Mouse (Mus musculus) heart, embryonic 14.5 days (tissue): ENCODE measurements at regions not wholly inside any gene's neighbourhood (a gene's known extent, or its start where the extent isn't known, plus 50 kb on each side); places are given as distances from the start of the nearest gene placed in this dataset.

Source experiments
- ATAC-seq: fragments of 200-750 bp; cut with Nextera tagmentation; 2 replicates; pipeline ENCODE4 v1.8.0; 2017; ENCODE audit warnings: low read depth, moderate TSS enrichment; ENCODE audit not compliant: insufficient number of reproducible peaks, insufficient read depth, low FRiP score
- H3K27ac ChIP-seq, 2 experiments: fragments of 200-500 bp in 1 of 2; fragments of 300-500 bp in 1 of 2; sonication (generic) in 1 of 2; replicated peaks in 1 of 2; 2 replicates each; pipeline ENCODE4 v1.5.1; 2012 to 2014; ENCODE audit warnings: low read depth in 2 of 2, low read length in 2 of 2, control low read depth in 1 of 2, mild to moderate bottlenecking in 1 of 2, mixed read lengths in 1 of 2; ENCODE audit not compliant: control insufficient read depth in 1 of 2, insufficient read depth in 1 of 2
- H3K27me3 ChIP-seq: fragments of 300-500 bp; sonication (generic); 2 replicates; pipeline ENCODE4 v1.6.1; 2014; ENCODE audit warnings: mild to moderate bottlenecking, low read length, control low read depth; ENCODE audit not compliant: control insufficient read depth, insufficient read depth
- H3K36me3 ChIP-seq: fragments of 300-500 bp; sonication (generic); 2 replicates; pipeline ENCODE4 v1.6.1; 2014; ENCODE audit warnings: mild to moderate bottlenecking, control low read depth, low read length, mixed read lengths; ENCODE audit not compliant: control insufficient read depth, insufficient read depth
- H3K4me1 ChIP-seq, 2 experiments: fragments of 200-500 bp in 1 of 2; fragments of 300-500 bp in 1 of 2; sonication (generic) in 1 of 2; 2 replicates each; pipeline ENCODE4 v1.6.1; 2012 to 2014; ENCODE audit warnings: low read length in 2 of 2, control low read depth in 1 of 2, mixed read lengths in 1 of 2; ENCODE audit not compliant: control insufficient read depth in 2 of 2, insufficient read depth in 2 of 2
- H3K4me2 ChIP-seq: fragments of 300-500 bp; sonication (generic); 2 replicates; pipeline ENCODE4 v1.6.1; 2014; ENCODE audit warnings: mild to moderate bottlenecking, low read length
- H3K4me3 ChIP-seq, 2 experiments: fragments of 200-500 bp in 1 of 2; fragments of 300-500 bp in 1 of 2; sonication (generic) in 1 of 2; 2 replicates each; pipeline ENCODE4 v1.5.1; 2012 to 2014; ENCODE audit warnings: low read length in 2 of 2, mild to moderate bottlenecking in 2 of 2, control low read depth in 1 of 2, low read depth in 1 of 2, moderate library complexity in 1 of 2; ENCODE audit not compliant: control insufficient read depth in 1 of 2, insufficient read depth in 1 of 2
- H3K9ac ChIP-seq: fragments of 300-500 bp; sonication (generic); 2 replicates; pipeline ENCODE4 v1.6.1; 2014; ENCODE audit warnings: mild to moderate bottlenecking, low read length
- H3K9me3 ChIP-seq: fragments of 300-500 bp; sonication (generic); 2 replicates; pipeline ENCODE4 v1.6.1; 2016; ENCODE audit warnings: low read length, control low read depth; ENCODE audit not compliant: control insufficient read depth
- WGBS: fragments of 180-500 bp; shearing (Covaris S2); extraction: QIAGEN DNeasy Blood & Tissue Kit; methylation state at CpG from one replicate; pipeline ENCODE4 v1.1.7; 2014; 5-methylcytosine and 5-hydroxymethylcytosine counted together

- H3K4me1 ChIP-seq = peaks cover 17 to 22% of the 10 kb centered on the region in 2 experiments
- H3K36me3 ChIP-seq = no peaks in the 10 kb centered on the region
- no peak for ATAC-seq
- H3K4me3 ChIP-seq = no peak overlapping the region
- no peak overlapping the region for H3K9ac ChIP-seq
- H3K27ac ChIP-seq = peak overlapping the region in 1 of 2 experiments; percentile 33; a peak in 1 of 4 replicates
- no peaks in the 10 kb centered on the region for H3K27me3 ChIP-seq
- H3K4me2 ChIP-seq = no peak overlapping the region
- H3K9me3 ChIP-seq = no peaks in the 10 kb centered on the region
- 81% methylated on average over 6 of the region's 6 CpGs for WGBS
Observed at GRCm38 (mm10) chr1:71898198-71898597, 245.2 kb upstream of the Fn1 start.

GRCm38 (mm10) chr1:71897464-71898051 lies 244.6 kb upstream of the Fn1 start:
- H3K36me3 ChIP-seq = no peaks in the 10 kb centered on the region
- H3K4me2 ChIP-seq = no peak overlapping the region
- 26% methylated on average over 8 of the region's 8 CpGs for WGBS
- ATAC-seq = peak; percentile 39; the same call in 1 of the 2 replicates
- peaks cover 17 to 22% of the 10 kb centered on the region in 2 experiments for H3K4me1 ChIP-seq
- H3K9ac ChIP-seq = no peak overlapping the region
- H3K4me3 ChIP-seq = no peak overlapping the region
- no peaks in the 10 kb centered on the region for H3K27me3 ChIP-seq
- 0 out of 4 replicates have a peak overlapping the region, but pooled peaks of 1 of the 2 experiments have one; percentile 1 for H3K27ac ChIP-seq
- no peaks in the 10 kb centered on the region for H3K9me3 ChIP-seq

GRCm38 (mm10) chr1:71896141-71896725 lies 243.2 kb upstream of the Fn1 start:
- Histone ChIP-seq H3K4me3 (no peak overlapping the region), H3K4me1 (peaks cover 17 to 22% of the 10 kb centered on the region in 2 experiments), H3K27ac (no peak overlapping the region), H3K9ac (no peak overlapping the region), H3K36me3 (no peaks in the 10 kb centered on the region), H3K4me2 (no peak overlapping the region), H3K27me3 (no peaks in the 10 kb centered on the region), H3K9me3 (no peaks in the 10 kb centered on the region)
- ATAC-seq = no peak
- 62% methylated on average over 11 of the region's 11 CpGs for WGBS

GRCm38 (mm10) chr1:71893636-71894035 lies 240.6 kb upstream of the Fn1 start:
- no peak for ATAC-seq
- Histone ChIP-seq H3K9ac (no peak overlapping the region), H3K36me3 (no peaks in the 10 kb centered on the region), H3K27ac (peak overlapping the region in 1 of 2 experiments; percentile 14; a peak in 1 of 4 replicates), H3K4me3 (no peak overlapping the region), H3K9me3 (no peaks in the 10 kb centered on the region), H3K4me2 (0 out of 2 replicates have a peak overlapping the region, but pooled peaks have one; percentile 21), H3K27me3 (no peaks in the 10 kb centered on the region), H3K4me1 (peaks cover 17 to 22% of the 10 kb centered on the region in 2 experiments)
- WGBS = 6% methylated on average over 5 of the region's 5 CpGs

- Histone ChIP-seq H3K4me1 (peaks cover 0 to 2% of the 10 kb centered on the region in 2 experiments; a peak in 1 of 4 replicates), H3K36me3 (no peaks in the 10 kb centered on the region), H3K9me3 (no peaks in the 10 kb centered on the region), H3K4me2 (no peak overlapping the region), H3K9ac (no peak overlapping the region), H3K27me3 (no peaks in the 10 kb centered on the region), H3K27ac (no peak overlapping the region), H3K4me3 (no peak overlapping the region)
- WGBS = 88% methylated on average over 3 of the region's 3 CpGs
- ATAC-seq = no peak
Observed at GRCm38 (mm10) chr1:71887809-71888208, 234.8 kb upstream of the Fn1 start.

GRCm38 (mm10) chr1:71886903-71887302 lies 233.9 kb upstream of the Fn1 start:
- no peak overlapping the region for H3K9ac ChIP-seq
- no peak overlapping the region for H3K27ac ChIP-seq
- no peaks in the 10 kb centered on the region for H3K27me3 ChIP-seq
- H3K4me1 ChIP-seq = peaks cover 0 to 2% of the 10 kb centered on the region in 2 experiments; a peak in 1 of 4 replicates
- H3K4me3 ChIP-seq = no peak overlapping the region
- no peak overlapping the region for H3K4me2 ChIP-seq
- ATAC-seq = no peak
- H3K9me3 ChIP-seq = no peaks in the 10 kb centered on the region
- WGBS = 89% methylated on average over 6 of the region's 6 CpGs
- H3K36me3 ChIP-seq = no peaks in the 10 kb centered on the region

GRCm38 (mm10) chr1:71886233-71886632 lies 233.2 kb upstream of the Fn1 start:
- H3K27me3 ChIP-seq = no peaks in the 10 kb centered on the region
- 42% methylated on average over 5 of the region's 5 CpGs for WGBS
- no peak overlapping the region for H3K4me3 ChIP-seq
- H3K4me2 ChIP-seq = no peak overlapping the region
- H3K9me3 ChIP-seq = no peaks in the 10 kb centered on the region
- no peak overlapping the region for H3K9ac ChIP-seq
- no peak overlapping the region for H3K27ac ChIP-seq
- no peak for ATAC-seq
- peaks cover 0 to 2% of the 10 kb centered on the region in 2 experiments; a peak in 1 of 4 replicates for H3K4me1 ChIP-seq
- H3K36me3 ChIP-seq = no peaks in the 10 kb centered on the region
